ENCODE assay signal across 10 mouse cellular contexts in the genomic region with DNA sequence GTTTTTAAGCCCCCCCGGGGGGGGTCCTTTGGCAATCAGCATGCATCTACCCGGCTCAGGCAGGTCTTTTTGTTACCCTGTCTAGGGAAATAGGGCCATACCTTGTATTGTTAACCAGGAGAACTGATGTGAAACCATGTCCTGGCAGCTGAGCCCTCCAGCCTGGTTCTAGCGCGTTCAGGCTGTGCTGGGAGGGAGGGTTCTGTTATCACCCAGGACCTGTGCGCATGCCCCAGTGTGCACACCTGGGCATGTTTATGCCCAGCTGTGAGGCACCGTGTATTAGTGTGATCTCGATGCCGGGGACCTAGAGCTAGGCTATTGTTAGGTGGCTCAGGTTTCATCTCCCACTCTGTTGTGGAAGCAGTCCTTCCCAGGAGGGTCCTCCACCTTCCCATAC. TPM values are rescaled to one million over a fixed set of nuclear protein-coding genes. Genes with fewer than 3 reads are reported as not detected.
A peak's percentile ranks its signal among the peaks of the same experiment; 100 is the strongest.
DNase-seq lines count a peak whose midpoint lies in the region; ATAC-seq and TF ChIP-seq lines count a peak whose summit lies in the region.
"Had no signal": no experiment of that assay in that cellular context is flagged by ENCODE, and none has a peak within 500 bp of the region (broad histone marks: within the 10 kb centered on the region; RNA-seq: fewer than 3 reads in every experiment).

No protein-coding gene starts in this region.

- no peak for TF ChIP-seq POLR2A in cerebellum, adult 2 months (IDR thresholded peaks at IDR 0.05; ENCODE audit: borderline replicate concordance, insufficient read depth, low read length)

- peaks cover 46% of the 10 kb centered on the region for H3K79me3 ChIP-seq in C2C12 (ENCODE audit: low read depth)

- no peak for ATAC-seq in erythroblast, adult 5-6 weeks (replicated peaks; ENCODE audit: low FRiP score, poor library complexity, severe bottlenecking)
- ATAC-seq in heart, embryonic 16.5 days (replicated peaks; ENCODE audit: extremely low read depth, insufficient read depth, low FRiP score): no peak
- ATAC-seq in liver, embryonic 16.5 days (ENCODE audit: low read depth): no peak
- ATAC-seq in cerebellum, adult (ENCODE audit: insufficient number of reproducible peaks, low FRiP score, low TSS enrichment): no peak

- peaks cover 3% of the 10 kb centered on the region; the same call in 1 of the 2 replicates for H3K36me3 ChIP-seq in erythroblast, embryonic 14.5 days (ENCODE audit: control insufficient read depth)
- peaks cover 25% of the 10 kb centered on the region for H3K36me3 ChIP-seq in C2C12 (ENCODE audit: control insufficient read depth, insufficient read depth)
- H3K36me3 ChIP-seq in heart, embryonic 16.5 days (ENCODE audit: control insufficient read depth, insufficient read depth): peaks cover 4% of the 10 kb centered on the region; the same call in 1 of the 2 replicates
- H3K36me3 ChIP-seq in liver, embryonic 16.5 days (ENCODE audit: control insufficient read depth, insufficient read depth): no peaks in the 10 kb centered on the region

- H3K4me3 ChIP-seq in erythroblast, embryonic 14.5 days (replicated peaks): peak overlapping the region; percentile 8
- peak overlapping the region; percentile 57 for H3K4me3 ChIP-seq in C2C12 (ENCODE audit: insufficient read depth, poor library complexity, severe bottlenecking)
- peak overlapping the region; percentile 72 for H3K4me3 ChIP-seq in heart, embryonic 16.5 days (ENCODE audit: low read length)
- H3K4me3 ChIP-seq in liver, embryonic 16.5 days (ENCODE audit: low read depth, low read length): peak overlapping the region; percentile 67
- no peak overlapping the region for H3K4me3 ChIP-seq in cerebellum, adult 2 months (replicated peaks; ENCODE audit: insufficient read depth, low read depth, low read length)

- H3K4me2 ChIP-seq in heart, embryonic 16.5 days (ENCODE audit: low read depth, low read length): peak overlapping the region; percentile 100
- H3K4me2 ChIP-seq in liver, embryonic 16.5 days (ENCODE audit: low read depth, low read length): peak overlapping the region; percentile 99

- peaks cover 5% of the 10 kb centered on the region; the same call in 1 of the 2 replicates for H3K9me3 ChIP-seq in erythroblast, embryonic 14.5 days (ENCODE audit: control insufficient read depth, low read length)
- no peaks in the 10 kb centered on the region for H3K9me3 ChIP-seq in heart, embryonic 16.5 days (replicated peaks; ENCODE audit: control insufficient read depth, low read length)
- no peaks in the 10 kb centered on the region for H3K9me3 ChIP-seq in liver, embryonic 16.5 days (replicated peaks; ENCODE audit: control insufficient read depth, low read length)

- peak overlapping the region; percentile 84 for H3K9ac ChIP-seq in heart, embryonic 16.5 days (ENCODE audit: low read length)
- peak overlapping the region; percentile 53; the same call in 1 of the 2 replicates for H3K9ac ChIP-seq in liver, embryonic 16.5 days (ENCODE audit: low read depth, low read length)

- H3ac ChIP-seq in C2C12 (ENCODE audit: control insufficient read depth, insufficient read length, low read depth): peak overlapping the region; percentile 57

- H3K27me3 ChIP-seq in erythroblast, embryonic 14.5 days (ENCODE audit: control insufficient read depth): peaks cover 77% of the 10 kb centered on the region
- H3K27me3 ChIP-seq in C2C12 (ENCODE audit: control insufficient read depth, insufficient read depth, insufficient read length): no peaks in the 10 kb centered on the region
- no peaks in the 10 kb centered on the region for H3K27me3 ChIP-seq in heart, embryonic 16.5 days (ENCODE audit: control insufficient read depth, insufficient read depth, low read length)
- H3K27me3 ChIP-seq in liver, embryonic 16.5 days (ENCODE audit: control insufficient read depth, insufficient read depth, low read depth, low read length): peaks cover 57% of the 10 kb centered on the region
- H3K27me3 ChIP-seq in cerebellum, adult 2 months (ENCODE audit: control insufficient read depth, insufficient read depth, low read length): no peaks in the 10 kb centered on the region

- WGBS in heart, embryonic 16.5 days: 19% methylated on average over 8 of the region's 8 CpGs
- WGBS in liver, embryonic 16.5 days (ENCODE audit: insufficient replicate concordance): 6% methylated on average over 8 of the region's 8 CpGs
- 54% methylated on average over 8 of the region's 8 CpGs for WGBS in cerebellum, adult 2 months

- no peak for DNase-seq in adipocyte (ENCODE audit: low spot score)
- DNase-seq in cerebellum, adult 2 months: no peak

- peak overlapping the region; percentile 93 for H3K27ac ChIP-seq in heart, embryonic 16.5 days (ENCODE audit: low read length)
- H3K27ac ChIP-seq in liver, embryonic 16.5 days (ENCODE audit: low read length): no peak overlapping the region
- no peak overlapping the region for H3K27ac ChIP-seq in cerebellum, adult 2 months (ENCODE audit: insufficient read depth, low read length)

- H3K79me2 ChIP-seq in C2C12 (ENCODE audit: control insufficient read depth, insufficient read depth): peaks cover 94% of the 10 kb centered on the region

- H3K4me1 ChIP-seq in erythroblast, embryonic 14.5 days (ENCODE audit: control insufficient read depth): peaks cover 43% of the 10 kb centered on the region
- peaks cover 77% of the 10 kb centered on the region for H3K4me1 ChIP-seq in heart, embryonic 16.5 days (ENCODE audit: control insufficient read depth, insufficient read depth, low read length)
- peaks cover 58% of the 10 kb centered on the region for H3K4me1 ChIP-seq in liver, embryonic 16.5 days (ENCODE audit: control insufficient read depth, low read depth, low read length)
- peaks cover 40% of the 10 kb centered on the region for H3K4me1 ChIP-seq in cerebellum, adult 2 months (ENCODE audit: control insufficient read depth, insufficient read depth, low read length)

- TF ChIP-seq CTCF in C2C12 (IDR thresholded peaks at IDR 0.05; ENCODE audit: control insufficient read depth, insufficient read depth, insufficient read length): no peak
- TF ChIP-seq CTCF in cerebellum, adult 2 months (IDR thresholded peaks at IDR 0.05; ENCODE audit: borderline replicate concordance, insufficient read depth, low read depth, low read length): no peak

TF ChIP-seq in C2C12, 6 proteins besides CTCF, POLR2A, EP300 and RAD21:
- no peak for TF ChIP-seq MAX (IDR thresholded peaks at IDR 0.05)
- TF ChIP-seq CEBPB (IDR thresholded peaks at IDR 0.05; ENCODE audit: low read depth): no peak
- TF ChIP-seq USF1 (IDR thresholded peaks at IDR 0.05; ENCODE audit: low read depth): no peak
- TF ChIP-seq FOSL1 (IDR thresholded peaks at IDR 0.05; ENCODE audit: insufficient read depth, low read length, poor library complexity, severe bottlenecking): no peak
- no peak for TF ChIP-seq MYOG (IDR thresholded peaks at IDR 0.05; ENCODE audit: control insufficient read depth, extremely low read depth, insufficient read length)
- no peak for TF ChIP-seq MYOD1 (IDR thresholded peaks at IDR 0.05; ENCODE audit: control insufficient read depth, insufficient read length, low read depth)
TF ChIP-seq in C2C12: peak in this region for 0.

RNA-seq across cellular contexts. Expression of a gene that starts 21.1 kb away (rescaled TPM):
- polyA plus RNA-seq in erythroblast, embryonic 14.5 days (2012): not detected in 2 replicates
- not detected in 2 replicates for total RNA-seq in erythroblast, adult 5-6 weeks (2015; ENCODE audit: low replicate concordance)
- not detected in 2 replicates for total RNA-seq in erythroblast, adult 5-6 weeks (2017; ENCODE audit: low replicate concordance)
- not detected for polyA plus RNA-seq in C2C12 (2012; fragmentation: generic; extraction: Trizol)
- 4.1 and 4.5 TPM in 2 replicates for polyA plus RNA-seq in heart, embryonic 16.5 days (2015; fragmentation: Nextera tagmentation; extraction: Ambion mirVana)
- 0.15 TPM in 1 of 2 replicates, not detected in the other for polyA plus RNA-seq in liver, embryonic 16.5 days (2015; fragmentation: Nextera tagmentation; extraction: Ambion mirVana)
- polyA plus RNA-seq in cerebellum, adult 2 months (2012; rRNA removed): 1.2 and 2.1 TPM in 2 replicates
- total RNA-seq: hematopoietic stem cell, adult 5-6 weeks; MEL had no signal

RNA-seq across cellular contexts. Expression of a gene that starts 34.1 kb away (rescaled TPM):
- polyA plus RNA-seq in erythroblast, embryonic 14.5 days (2012): 0.20 and 0.32 TPM in 2 replicates
- 13.1 and 13.2 TPM in 2 replicates for total RNA-seq in erythroblast, adult 5-6 weeks (2015; ENCODE audit: low replicate concordance)
- total RNA-seq in erythroblast, adult 5-6 weeks (2017; ENCODE audit: low replicate concordance): 2.8 TPM in 2 replicates
- polyA plus RNA-seq in C2C12 (2012; fragmentation: generic; extraction: Trizol): 31.9 TPM
- 28.2 and 28.6 TPM in 2 replicates for polyA plus RNA-seq in heart, embryonic 16.5 days (2015; fragmentation: Nextera tagmentation; extraction: Ambion mirVana)
- 4.2 and 5.4 TPM in 2 replicates for polyA plus RNA-seq in liver, embryonic 16.5 days (2015; fragmentation: Nextera tagmentation; extraction: Ambion mirVana)
- polyA plus RNA-seq in cerebellum, adult 2 months (2012; rRNA removed): 13.5 and 15.4 TPM in 2 replicates

RNA-seq across cellular contexts. Expression of a gene that starts 54.2 kb away (rescaled TPM):
- polyA plus RNA-seq in erythroblast, embryonic 14.5 days (2012): 0.76 and 0.82 TPM in 2 replicates
- 20.0 and 20.1 TPM in 2 replicates for total RNA-seq in erythroblast, adult 5-6 weeks (2015; ENCODE audit: low replicate concordance)
- total RNA-seq in erythroblast, adult 5-6 weeks (2017; ENCODE audit: low replicate concordance): 46.7 and 54.2 TPM in 2 replicates
- 24.1 TPM for polyA plus RNA-seq in C2C12 (2012; fragmentation: generic; extraction: Trizol)
- 18.6 and 23.0 TPM in 2 replicates for polyA plus RNA-seq in heart, embryonic 16.5 days (2015; fragmentation: Nextera tagmentation; extraction: Ambion mirVana)
- 52.7 and 57.3 TPM in 2 replicates for polyA plus RNA-seq in liver, embryonic 16.5 days (2015; fragmentation: Nextera tagmentation; extraction: Ambion mirVana)
- polyA plus RNA-seq in cerebellum, adult 2 months (2012; rRNA removed): 0.30 and 0.36 TPM in 2 replicates

Comparison
In these comparisons a context has a peak if more than half of its experiments do, and no peak if none do; other contexts are left out.
1. RNA of a gene that starts 54.2 kb away (polyA plus RNA-seq): 52.7 to 57.3 TPM in liver, embryonic 16.5 days, 24.1 TPM in C2C12 (single experiment) and 18.6 to 23.0 TPM in heart, embryonic 16.5 days; 0.76 to 0.82 TPM in erythroblast, embryonic 14.5 days and 0.30 to 0.36 TPM in cerebellum, adult 2 months; every median in the first group is over 10 times any median in the second.